Mouse (Mus musculus): Measurements from ENCODE around the gene Serpind1.

Gene Serpind1

GRCm38 (mm10) chr16:17346766-17347165 is 15.6 kb downstream of the Serpind1 start:
- no peak for DNase-seq (ENCODE audit: low spot score)

- no peak for DNase-seq (ENCODE audit: low spot score)
Measured at GRCm38 (mm10) chr16:17356031-17356430, 24.9 kb downstream of the Serpind1 start.

- DNase-seq (ENCODE audit: low spot score), result no peak
Measured at GRCm38 (mm10) chr16:17358787-17359186, 27.6 kb downstream of the Serpind1 start.

- DNase-seq (ENCODE audit: low spot score), result no peak
Measured at GRCm38 (mm10) chr16:17382306-17382705, 51.1 kb downstream of the Serpind1 start.

- no peak for DNase-seq (ENCODE audit: low spot score)
Measured at GRCm38 (mm10) chr16:17383594-17384326, 52.6 kb downstream of the Serpind1 start.

- DNase-seq (ENCODE audit: low spot score), result no peak
Measured at GRCm38 (mm10) chr16:17392784-17393183, 61.6 kb downstream of the Serpind1 start.

Data from yolk sac, embryonic 10.5 days (tissue).